Mouse (Mus musculus) midbrain, embryonic 15.5 days (tissue): Measurements from ENCODE around the gene Col15a1. TPM values are rescaled to one million over a fixed set of nuclear protein-coding genes. Genes with fewer than 3 reads are reported as not detected.

Experiments used
- ATAC-seq: fragments of 200-750 bp; cut with Nextera tagmentation; replicated peaks from 2 replicates; pipeline ENCODE4 v1.8.0; 2017; ENCODE audit warnings: moderate TSS enrichment
- H3K27ac ChIP-seq: fragments of 300-500 bp; sonication (generic); 2 replicates; pipeline ENCODE4 v1.5.1; 2015; ENCODE audit warnings: mild to moderate bottlenecking, inconsistent platforms
- H3K27me3 ChIP-seq: fragments of 300-500 bp; sonication (generic); replicated peaks from 2 replicates; pipeline ENCODE4 v1.6.1; 2015; ENCODE audit warnings: inconsistent platforms
- H3K36me3 ChIP-seq: fragments of 300-500 bp; sonication (generic); replicated peaks from 2 replicates; pipeline ENCODE4 v1.6.1; 2015; ENCODE audit warnings: inconsistent platforms
- H3K4me1 ChIP-seq: fragments of 300-500 bp; sonication (generic); 2 replicates; pipeline ENCODE4 v1.6.1; 2015; ENCODE audit warnings: inconsistent platforms
- H3K4me2 ChIP-seq: fragments of 300-500 bp; sonication (generic); 2 replicates; pipeline ENCODE4 v1.6.1; 2015; ENCODE audit warnings: inconsistent platforms, mild to moderate bottlenecking, moderate library complexity
- H3K4me3 ChIP-seq: fragments of 300-500 bp; sonication (generic); 2 replicates; pipeline ENCODE4 v1.5.1; 2015; ENCODE audit warnings: mild to moderate bottlenecking, inconsistent platforms
- H3K9ac ChIP-seq: fragments of 300-500 bp; sonication (generic); 2 replicates; pipeline ENCODE4 v1.6.1; 2015; ENCODE audit warnings: mild to moderate bottlenecking, inconsistent platforms
- H3K9me3 ChIP-seq: fragments of 300-500 bp; sonication (generic); 2 replicates; pipeline ENCODE4 v1.6.1; 2016; ENCODE audit warnings: inconsistent platforms
- WGBS: fragments of 180-500 bp; shearing (Covaris S2); methylation state at CpG from one replicate; pipeline ENCODE4 v1.1.7; 2015; ENCODE audit warnings: mixed read lengths; 5-methylcytosine and 5-hydroxymethylcytosine counted together
- polyA plus RNA-seq: library from polyadenylated mRNA; unstranded; fragments of >200 nt; fragmentation: Nextera tagmentation; extraction: Ambion mirVana; gene quantifications from 2 replicates; pipeline ENCODE4 v1.2.1, GENCODE M21; 2015

Col15a1 gene
- polyA plus RNA-seq, 1 experiment from 2014 or later = 4.5 TPM

DNA sequence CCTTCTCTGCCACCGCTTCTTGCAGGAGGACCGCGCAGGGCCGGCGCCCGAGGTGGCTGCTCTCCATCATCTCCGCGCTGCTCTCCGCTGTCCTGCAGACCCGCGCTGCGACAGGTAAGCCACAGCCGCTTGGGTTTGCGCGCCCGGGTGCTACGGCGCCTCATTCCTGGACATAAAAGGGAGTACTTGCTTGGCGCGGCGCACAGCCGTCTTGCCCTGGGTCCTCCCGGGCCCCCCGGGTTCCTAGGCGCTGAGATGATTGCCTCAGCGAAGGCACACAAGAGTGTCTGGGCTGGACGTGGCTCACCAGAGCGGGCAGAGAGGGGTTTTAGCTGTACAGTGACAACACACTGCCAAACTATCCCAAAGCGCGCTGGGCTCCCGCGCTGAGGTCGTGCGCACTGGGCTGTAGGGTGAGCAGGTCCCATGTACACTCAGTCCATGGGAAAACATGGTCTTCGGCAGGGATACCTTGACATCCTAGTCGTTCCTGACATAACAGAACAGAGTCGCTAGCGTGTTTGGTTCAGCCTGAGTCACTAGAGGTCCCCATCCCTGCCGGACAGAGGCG, 545 bp downstream of the Col15a1 start:
- Histone ChIP-seq H3K27ac (no peak overlapping the region), H3K9ac (peak overlapping the region; percentile 58), H3K4me3 (peak overlapping the region; percentile 51), H3K36me3 (no peaks in the 10 kb centered on the region), H3K4me1 (peaks cover 9% of the 10 kb centered on the region), H3K9me3 (no peaks in the 10 kb centered on the region), H3K4me2 (peak overlapping the region; percentile 65), H3K27me3 (peaks cover 42% of the 10 kb centered on the region)
- ATAC-seq = peak; percentile 85
- 2% methylated on average over 40 of the region's 40 CpGs for WGBS

GRCm38 (mm10) chr4:47209466-47209865, 1.5 kb downstream of the Col15a1 start:
- peaks cover 42% of the 10 kb centered on the region for H3K27me3 ChIP-seq
- no peak overlapping the region for H3K4me3 ChIP-seq
- no peak overlapping the region for H3K4me2 ChIP-seq
- H3K36me3 ChIP-seq = no peaks in the 10 kb centered on the region
- H3K27ac ChIP-seq = no peak overlapping the region
- 84% methylated on average over 7 of the region's 7 CpGs for WGBS
- peaks cover 9% of the 10 kb centered on the region for H3K4me1 ChIP-seq
- no peak for ATAC-seq
- H3K9ac ChIP-seq = no peak overlapping the region
- no peaks in the 10 kb centered on the region for H3K9me3 ChIP-seq

- ATAC-seq = no peak
- Histone ChIP-seq H3K36me3 (no peaks in the 10 kb centered on the region), H3K27me3 (no peaks in the 10 kb centered on the region), H3K27ac (no peak overlapping the region), H3K9ac (no peak overlapping the region), H3K9me3 (no peaks in the 10 kb centered on the region), H3K4me1 (no peaks in the 10 kb centered on the region), H3K4me2 (no peak overlapping the region), H3K4me3 (no peak overlapping the region)
- WGBS = 97% methylated on average over 1 of the region's 1 CpGs
These were observed 10.9 kb downstream of the Col15a1 start for GRCm38 (mm10) chr4:47218828-47219227.

DNA sequence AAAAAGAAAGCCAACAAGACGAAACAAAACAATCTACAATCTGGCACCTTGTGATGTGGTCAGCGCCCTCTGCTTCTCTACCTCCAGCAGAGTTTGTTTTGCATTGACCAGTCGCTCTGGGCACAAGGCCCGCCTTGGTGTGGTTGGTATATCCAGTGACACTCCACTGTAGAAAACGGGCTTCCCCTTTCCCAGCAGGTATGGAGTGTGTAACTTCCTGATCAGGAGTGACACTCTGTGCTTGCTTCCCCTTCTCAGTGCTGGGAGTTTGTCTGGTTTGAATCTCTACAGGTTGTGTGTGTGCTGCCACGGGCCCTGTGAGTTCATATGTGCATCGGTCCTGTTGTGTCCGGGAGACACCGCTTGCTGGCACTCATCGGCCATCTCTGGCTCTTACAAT, 11.4 kb downstream of the Col15a1 start:
- no peak overlapping the region for H3K27ac ChIP-seq
- no peak overlapping the region for H3K9ac ChIP-seq
- no peak overlapping the region for H3K4me3 ChIP-seq
- no peaks in the 10 kb centered on the region for H3K9me3 ChIP-seq
- no peak for ATAC-seq
- H3K27me3 ChIP-seq = no peaks in the 10 kb centered on the region
- no peak overlapping the region for H3K4me2 ChIP-seq
- 87% methylated on average over 10 of the region's 10 CpGs for WGBS
- no peaks in the 10 kb centered on the region for H3K4me1 ChIP-seq
- no peaks in the 10 kb centered on the region for H3K36me3 ChIP-seq

DNA sequence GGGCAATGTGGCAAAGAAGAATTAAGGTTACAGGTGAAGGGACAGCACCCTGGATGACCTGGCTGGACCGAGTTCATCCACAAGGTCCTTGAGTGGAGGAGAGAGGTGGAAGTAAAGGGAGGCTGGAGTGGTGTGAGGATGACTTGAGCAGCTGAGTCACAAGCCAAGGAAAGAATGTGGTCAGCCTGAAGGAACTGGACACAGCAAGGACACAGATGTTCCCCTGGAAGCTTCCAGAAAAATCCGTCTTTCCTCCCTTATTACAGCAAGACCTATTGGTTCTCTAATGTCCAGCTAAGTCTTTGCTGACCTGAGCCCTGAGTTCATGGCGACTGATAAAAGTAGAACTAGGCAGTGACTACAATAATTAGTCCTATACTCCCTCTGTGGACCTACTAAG, 12.6 kb downstream of the Col15a1 start:
- H3K36me3 ChIP-seq = no peaks in the 10 kb centered on the region
- no peaks in the 10 kb centered on the region for H3K9me3 ChIP-seq
- no peak overlapping the region for H3K9ac ChIP-seq
- 93% methylated on average over 3 of the region's 3 CpGs for WGBS
- H3K4me2 ChIP-seq = no peak overlapping the region
- H3K4me3 ChIP-seq = no peak overlapping the region
- no peaks in the 10 kb centered on the region for H3K27me3 ChIP-seq
- no peaks in the 10 kb centered on the region for H3K4me1 ChIP-seq
- H3K27ac ChIP-seq = no peak overlapping the region
- no peak for ATAC-seq

- Histone ChIP-seq H3K36me3 (no peaks in the 10 kb centered on the region), H3K27ac (no peak overlapping the region), H3K27me3 (no peaks in the 10 kb centered on the region), H3K4me2 (no peak overlapping the region), H3K9me3 (no peaks in the 10 kb centered on the region), H3K4me3 (no peak overlapping the region), H3K9ac (no peak overlapping the region), H3K4me1 (no peaks in the 10 kb centered on the region)
- no peak for ATAC-seq
- WGBS = 79% methylated on average over 3 of the region's 3 CpGs
These were observed 14.2 kb downstream of the Col15a1 start for GRCm38 (mm10) chr4:47222146-47222545.

GRCm38 (mm10) chr4:47225920-47226319, 18.0 kb downstream of the Col15a1 start:
- 0 out of 2 replicates have a peak, but pooled peaks have one; percentile 14 for ATAC-seq
- Histone ChIP-seq H3K9ac (no peak overlapping the region), H3K27ac (no peak overlapping the region), H3K9me3 (no peaks in the 10 kb centered on the region), H3K36me3 (no peaks in the 10 kb centered on the region), H3K4me3 (no peak overlapping the region), H3K4me1 (no peaks in the 10 kb centered on the region), H3K4me2 (no peak overlapping the region), H3K27me3 (no peaks in the 10 kb centered on the region)
- WGBS = 62% methylated on average over 6 of the region's 6 CpGs

- no peaks in the 10 kb centered on the region for H3K9me3 ChIP-seq
- H3K4me1 ChIP-seq = no peaks in the 10 kb centered on the region
- H3K9ac ChIP-seq = no peak overlapping the region
- H3K27ac ChIP-seq = no peak overlapping the region
- no peak overlapping the region for H3K4me3 ChIP-seq
- no peaks in the 10 kb centered on the region for H3K36me3 ChIP-seq
- no peaks in the 10 kb centered on the region for H3K27me3 ChIP-seq
- WGBS = 66% methylated on average over 4 of the region's 4 CpGs
- no peak for ATAC-seq
- no peak overlapping the region for H3K4me2 ChIP-seq
These were observed 19.1 kb downstream of the Col15a1 start for GRCm38 (mm10) chr4:47227101-47227500.

DNA sequence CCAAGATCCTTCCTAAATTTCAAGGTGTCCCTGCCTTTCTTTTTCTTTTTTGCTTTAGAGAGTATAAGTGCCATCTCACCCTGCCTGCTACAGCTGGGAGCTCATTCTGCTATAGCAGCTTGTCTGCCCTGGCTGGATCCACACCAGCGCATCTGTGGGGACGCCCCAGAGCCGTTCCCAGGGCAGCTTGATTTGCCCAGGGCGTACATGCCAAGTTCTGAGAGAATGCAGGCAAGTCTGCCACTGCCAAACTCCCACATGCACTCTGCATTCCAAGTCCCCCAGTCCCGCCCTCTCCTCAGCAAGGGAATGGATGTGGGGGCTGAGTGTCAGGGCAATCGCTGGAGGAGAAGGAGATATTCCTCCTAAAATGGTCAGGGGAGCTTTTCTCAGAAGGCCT, 19.8 kb downstream of the Col15a1 start:
- H3K27me3 ChIP-seq = no peaks in the 10 kb centered on the region
- H3K27ac ChIP-seq = no peak overlapping the region
- H3K4me1 ChIP-seq = no peaks in the 10 kb centered on the region
- no peak overlapping the region for H3K4me3 ChIP-seq
- no peaks in the 10 kb centered on the region for H3K9me3 ChIP-seq
- H3K4me2 ChIP-seq = no peak overlapping the region
- 58% methylated on average over 6 of the region's 6 CpGs for WGBS
- H3K36me3 ChIP-seq = no peaks in the 10 kb centered on the region
- ATAC-seq = peak; percentile 54; the same call in 1 of the 2 replicates
- H3K9ac ChIP-seq = no peak overlapping the region

DNA sequence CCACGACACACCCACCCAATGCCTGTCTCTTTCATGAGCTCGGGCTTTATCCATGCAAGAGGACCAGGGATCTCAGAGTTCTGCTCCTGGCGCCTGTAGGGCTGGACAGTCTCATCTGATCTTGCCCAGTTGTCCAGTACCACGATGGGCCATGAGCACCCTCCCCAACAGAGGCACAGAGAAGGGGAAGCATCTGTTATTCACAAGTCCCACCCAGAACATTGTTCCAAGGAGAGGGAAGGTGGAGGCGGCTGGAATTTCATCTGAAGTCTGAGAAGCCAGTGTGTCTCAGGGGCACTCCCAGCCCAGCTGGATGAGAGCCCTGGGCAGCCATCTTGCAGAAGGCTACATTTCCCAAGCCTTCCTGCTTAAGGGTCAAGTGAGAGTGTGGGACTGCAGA, 21.0 kb downstream of the Col15a1 start:
- H3K9ac ChIP-seq = no peak overlapping the region
- no peak overlapping the region for H3K4me3 ChIP-seq
- 85% methylated on average over 5 of the region's 5 CpGs for WGBS
- no peak for ATAC-seq
- H3K9me3 ChIP-seq = no peaks in the 10 kb centered on the region
- H3K36me3 ChIP-seq = no peaks in the 10 kb centered on the region
- H3K4me1 ChIP-seq = no peaks in the 10 kb centered on the region
- H3K27me3 ChIP-seq = no peaks in the 10 kb centered on the region
- H3K27ac ChIP-seq = no peak overlapping the region
- H3K4me2 ChIP-seq = no peak overlapping the region

- Histone ChIP-seq H3K9me3 (no peaks in the 10 kb centered on the region), H3K9ac (no peak overlapping the region), H3K36me3 (no peaks in the 10 kb centered on the region), H3K4me1 (peaks cover 10% of the 10 kb centered on the region), H3K4me3 (no peak overlapping the region), H3K27me3 (no peaks in the 10 kb centered on the region), H3K27ac (no peak overlapping the region), H3K4me2 (no peak overlapping the region)
- WGBS = 92% methylated on average over 7 of the region's 7 CpGs
- no peak for ATAC-seq
These were observed 22.5 kb downstream of the Col15a1 start for GRCm38 (mm10) chr4:47230498-47230897.

DNA sequence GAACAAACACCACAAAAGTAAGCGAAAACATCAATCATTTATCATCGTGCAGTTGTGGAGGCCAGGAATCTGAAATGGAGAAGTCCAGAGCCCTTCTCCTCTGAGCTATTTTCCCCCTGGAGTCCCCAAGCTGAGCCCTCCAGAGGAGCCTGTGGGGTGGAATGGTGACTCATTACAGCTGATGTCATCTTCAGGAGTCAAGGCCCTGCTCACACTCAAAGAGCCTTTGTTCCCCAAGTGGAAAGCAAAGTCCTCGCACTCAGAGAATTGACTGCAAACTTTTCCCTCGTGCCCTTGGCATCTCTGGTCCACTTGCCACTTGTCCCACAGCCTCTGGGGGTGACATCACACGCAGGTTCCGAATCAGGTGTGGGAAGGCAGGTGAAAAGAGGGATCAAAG, 23.4 kb downstream of the Col15a1 start:
- H3K27ac ChIP-seq = no peak overlapping the region
- H3K9ac ChIP-seq = no peak overlapping the region
- WGBS = 86% methylated on average over 6 of the region's 6 CpGs
- H3K27me3 ChIP-seq = no peaks in the 10 kb centered on the region
- ATAC-seq = no peak
- no peaks in the 10 kb centered on the region for H3K36me3 ChIP-seq
- no peak overlapping the region for H3K4me3 ChIP-seq
- no peaks in the 10 kb centered on the region for H3K9me3 ChIP-seq
- H3K4me2 ChIP-seq = no peak overlapping the region
- peaks cover 12% of the 10 kb centered on the region for H3K4me1 ChIP-seq

DNA sequence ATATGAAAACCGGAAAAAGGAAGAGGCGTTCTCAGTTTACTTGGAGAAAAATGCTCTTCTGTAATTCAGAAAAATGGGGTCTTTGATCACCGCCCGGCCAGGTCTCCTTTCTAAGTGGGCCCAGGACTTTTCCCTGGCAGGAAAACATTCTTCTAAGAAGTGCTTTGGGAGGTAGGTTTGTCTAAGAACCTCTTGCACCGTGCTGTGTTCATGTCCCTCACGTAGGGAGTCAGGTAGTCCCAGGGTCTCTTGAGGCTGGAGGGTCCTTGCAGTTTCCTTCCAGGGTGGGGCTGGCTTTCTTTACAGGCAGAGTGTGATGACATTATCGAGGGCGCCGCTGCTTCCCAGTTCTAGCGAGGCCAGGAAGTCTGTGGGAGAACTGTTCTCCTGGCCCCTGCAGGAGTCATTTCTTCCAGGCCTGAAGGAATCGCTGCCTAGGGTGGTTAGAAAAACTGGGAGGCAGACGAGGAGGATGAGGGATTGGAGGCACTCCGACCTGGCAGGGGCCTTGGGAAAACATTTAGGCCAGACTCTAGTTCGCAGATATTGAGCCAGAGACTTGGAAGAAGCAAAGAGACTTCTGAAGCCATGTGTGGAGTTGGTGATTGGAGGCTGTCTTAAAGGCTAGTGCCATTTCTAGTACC, 25.4 kb downstream of the Col15a1 start:
- Histone ChIP-seq H3K4me3 (no peak overlapping the region), H3K4me2 (no peak overlapping the region), H3K36me3 (no peaks in the 10 kb centered on the region), H3K27me3 (no peaks in the 10 kb centered on the region), H3K27ac (no peak overlapping the region), H3K9me3 (no peaks in the 10 kb centered on the region), H3K4me1 (peaks cover 12% of the 10 kb centered on the region), H3K9ac (no peak overlapping the region)
- ATAC-seq = no peak
- 87% methylated on average over 14 of the region's 14 CpGs for WGBS
